Mouse (Mus musculus) kidney, postnatal 0 days (tissue): ENCODE data around the gene Gpcpd1. TPM values are rescaled to one million over a fixed set of nuclear protein-coding genes. Genes with fewer than 3 reads are reported as not detected.
A peak's percentile ranks its signal among the peaks of the same experiment; 100 is the strongest.

Experiments
- ATAC-seq: fragments of 200-750 bp; cut with Nextera tagmentation; replicated peaks from 2 replicates; pipeline ENCODE4 v1.8.0; 2017; ENCODE audit warnings: low read depth, moderate number of reproducible peaks, moderate TSS enrichment, moderate library complexity; ENCODE audit not compliant: low FRiP score
- DNase-seq: peaks from one replicate; pipeline ENCODE4 v3.0.0-alpha.2; 2016; ENCODE audit warnings: low spot score
- H3K27ac ChIP-seq: fragments of 300-500 bp; sonication (generic); 2 replicates; pipeline ENCODE4 v1.5.1; 2014; ENCODE audit warnings: mild to moderate bottlenecking
- H3K27me3 ChIP-seq: fragments of 300-500 bp; sonication (generic); 2 replicates; pipeline ENCODE4 v1.6.1; 2014; ENCODE audit warnings: low read length, mixed read lengths; ENCODE audit not compliant: insufficient read depth
- H3K36me3 ChIP-seq: fragments of 300-500 bp; sonication (generic); 2 replicates; pipeline ENCODE4 v1.6.1; 2014; ENCODE audit warnings: low read length, mixed read lengths; ENCODE audit not compliant: insufficient read depth
- H3K4me1 ChIP-seq: fragments of 300-500 bp; sonication (generic); replicated peaks from 2 replicates; pipeline ENCODE4 v1.6.1; 2014; ENCODE audit warnings: antibody characterized with exemption, low read length, mixed read lengths; ENCODE audit not compliant: insufficient read depth
- H3K4me2 ChIP-seq: fragments of 300-500 bp; sonication (generic); 2 replicates; pipeline ENCODE4 v1.6.1; 2014; ENCODE audit warnings: mild to moderate bottlenecking, low read length, moderate library complexity, mixed read lengths
- H3K4me3 ChIP-seq: fragments of 300-500 bp; sonication (generic); replicated peaks from 2 replicates; pipeline ENCODE4 v1.5.1; 2014; ENCODE audit warnings: low read depth, low read length
- H3K9ac ChIP-seq: fragments of 300-500 bp; sonication (generic); 2 replicates; pipeline ENCODE4 v1.6.1; 2014; ENCODE audit warnings: low read depth, low read length
- H3K9me3 ChIP-seq: fragments of 300-500 bp; sonication (generic); replicated peaks from 2 replicates; pipeline ENCODE4 v1.6.1; 2016; ENCODE audit warnings: low read length, inconsistent platforms, mixed read lengths
- CTCF ChIP-seq: IDR thresholded peaks from 2 replicates; pipeline ENCODE4 v1.5.1; 2016; ENCODE audit warnings: antibody characterized with exemption, low read depth, mild to moderate bottlenecking, moderate library complexity
- WGBS: fragments of 180-500 bp; shearing (Covaris S2); extraction: QIAGEN DNeasy Blood & Tissue Kit; methylation state at CpG from one replicate; pipeline ENCODE4 v1.1.7; 2014; 5-methylcytosine and 5-hydroxymethylcytosine counted together
- polyA plus RNA-seq: library from polyadenylated mRNA; unstranded; fragments of >200 nt; fragmentation: Nextera tagmentation; extraction: Ambion mirVana; gene quantifications from 2 replicates; pipeline ENCODE4 v1.2.1, GENCODE M21; 2015

The Gpcpd1 gene
- polyA plus RNA-seq, 1 experiment from 2014 or later = 34.3 TPM

- Histone ChIP-seq H3K36me3 (no peaks in the 10 kb centered on the region), H3K4me3 (no peak overlapping the region), H3K9me3 (no peaks in the 10 kb centered on the region), H3K4me1 (0 out of 2 replicates have a peak, but pooled peaks cover 4% of the 10 kb centered on the region), H3K9ac (no peak overlapping the region), H3K4me2 (no peak overlapping the region), H3K27ac (0 out of 2 replicates have a peak overlapping the region, but pooled peaks have one; percentile 20), H3K27me3 (no peaks in the 10 kb centered on the region)
- ATAC-seq (no peak), DNase-seq (peak; percentile 63)
- no peak for TF ChIP-seq CTCF
- WGBS = 36% methylated on average over 6 of the region's 6 CpGs
Measured at GRCm38 (mm10) chr2:132589906-132590538, 2.5 kb upstream of the Gpcpd1 start.

- Histone ChIP-seq H3K4me2 (no peak overlapping the region), H3K4me3 (no peak overlapping the region), H3K36me3 (no peaks in the 10 kb centered on the region), H3K27ac (no peak overlapping the region), H3K9ac (no peak overlapping the region), H3K9me3 (no peaks in the 10 kb centered on the region), H3K27me3 (no peaks in the 10 kb centered on the region), H3K4me1 (peaks cover 4% of the 10 kb centered on the region)
- ATAC-seq (no peak), DNase-seq (peak; percentile 48)
- TF ChIP-seq CTCF = no peak
- 52% methylated on average over 3 of the region's 3 CpGs for WGBS
Measured at GRCm38 (mm10) chr2:132586006-132586405, 1.5 kb downstream of the Gpcpd1 start.

GRCm38 (mm10) chr2:132584191-132584590 is 3.3 kb downstream of the Gpcpd1 start:
- Histone ChIP-seq H3K27me3 (no peaks in the 10 kb centered on the region), H3K4me2 (no peak overlapping the region), H3K9me3 (no peaks in the 10 kb centered on the region), H3K27ac (no peak overlapping the region), H3K36me3 (no peaks in the 10 kb centered on the region), H3K4me3 (no peak overlapping the region), H3K4me1 (no peaks in the 10 kb centered on the region; the same call in none of the 2 replicates), H3K9ac (no peak overlapping the region)
- WGBS = 75% methylated on average over 1 of the region's 1 CpGs
- no peak for TF ChIP-seq CTCF
- ATAC-seq = no peak
- no peak for DNase-seq

- DNase-seq = peak; percentile 61
- no peak for ATAC-seq
- Histone ChIP-seq H3K9me3 (no peaks in the 10 kb centered on the region), H3K4me1 (no peaks in the 10 kb centered on the region; the same call in none of the 2 replicates), H3K4me3 (no peak overlapping the region), H3K27me3 (no peaks in the 10 kb centered on the region), H3K4me2 (no peak overlapping the region), H3K36me3 (no peaks in the 10 kb centered on the region), H3K9ac (no peak overlapping the region), H3K27ac (peak overlapping the region; percentile 50; the same call in 1 of the 2 replicates)
- no peak for TF ChIP-seq CTCF
- WGBS = 47% methylated on average over 3 of the region's 3 CpGs
Measured at GRCm38 (mm10) chr2:132583126-132583525, 4.4 kb downstream of the Gpcpd1 start.

GRCm38 (mm10) chr2:132582227-132582626 is 5.3 kb downstream of the Gpcpd1 start:
- peak; percentile 61 for DNase-seq
- Histone ChIP-seq H3K27me3 (no peaks in the 10 kb centered on the region), H3K4me3 (no peak overlapping the region), H3K9me3 (no peaks in the 10 kb centered on the region), H3K9ac (no peak overlapping the region), H3K4me1 (no peaks in the 10 kb centered on the region; the same call in none of the 2 replicates), H3K4me2 (no peak overlapping the region), H3K36me3 (no peaks in the 10 kb centered on the region), H3K27ac (peak overlapping the region; percentile 25)
- ATAC-seq = no peak
- TF ChIP-seq CTCF = no peak
- WGBS = 26% methylated on average over 4 of the region's 4 CpGs

GRCm38 (mm10) chr2:132579689-132580088 is 7.8 kb downstream of the Gpcpd1 start:
- H3K9me3 ChIP-seq = no peaks in the 10 kb centered on the region
- no peaks in the 10 kb centered on the region for H3K27me3 ChIP-seq
- DNase-seq (no peak), ATAC-seq (no peak)
- 53% methylated on average over 3 of the region's 3 CpGs for whole genome bisulfite sequencing
- no peaks in the 10 kb centered on the region for H3K36me3 ChIP-seq
- peaks cover 10% of the 10 kb centered on the region for H3K4me1 ChIP-seq
- no peak overlapping the region for H3K27ac ChIP-seq
- no peak for TF ChIP-seq CTCF
- no peak overlapping the region for H3K4me3 ChIP-seq
- H3K4me2 ChIP-seq = no peak overlapping the region
- H3K9ac ChIP-seq = no peak overlapping the region
